Mouse (Mus musculus): ENCODE measurements around the gene Sept6. TPM values are rescaled to one million over a fixed set of nuclear protein-coding genes. Genes with fewer than 3 reads are reported as not detected.

Gene Sept6
- polyA plus RNA-seq, 1 experiment from 2014 or later: 18.6 TPM

GRCm38 (mm10) chrX:36982892-36983653 is 8.5 kb downstream of the Sept6 start:
- Histone ChIP-seq H3K9me3 (ENCODE audit: low read depth, low read length) (no peaks in the 10 kb centered on the region), H3K4me2 (no peak overlapping the region), H3K27ac (ENCODE audit: low read depth) (no peak overlapping the region; the same call in 1 of the 2 replicates), H3K4me1 (ENCODE audit: insufficient read depth) (no peaks in the 10 kb centered on the region), H3K36me3 (ENCODE audit: insufficient read depth) (no peaks in the 10 kb centered on the region), H3K4me3 (ENCODE audit: low read depth, low read length) (no peak overlapping the region), H3K9ac (no peak overlapping the region), H3K27me3 (ENCODE audit: insufficient read depth, low read length) (no peaks in the 10 kb centered on the region)
- ATAC-seq (ENCODE audit: insufficient read depth) (peak; percentile 47; the same call in 1 of the 2 replicates), DNase-seq (peak; percentile 69)
- no peak for TF ChIP-seq CTCF (IDR thresholded peaks at IDR 0.05; ENCODE audit: low read depth)
- 41% methylated on average over 7 of the region's 8 CpGs for WGBS

- no peak for ATAC-seq (ENCODE audit: insufficient read depth)
- 76% methylated on average over 10 of the region's 10 CpGs for WGBS
- Histone ChIP-seq H3K4me2 (no peak overlapping the region), H3K4me1 (ENCODE audit: insufficient read depth) (no peaks in the 10 kb centered on the region), H3K4me3 (ENCODE audit: low read depth, low read length) (no peak overlapping the region), H3K9me3 (ENCODE audit: low read depth, low read length) (no peaks in the 10 kb centered on the region), H3K27me3 (ENCODE audit: insufficient read depth, low read length) (no peaks in the 10 kb centered on the region), H3K27ac (ENCODE audit: low read depth) (no peak overlapping the region), H3K36me3 (ENCODE audit: insufficient read depth) (no peaks in the 10 kb centered on the region), H3K9ac (no peak overlapping the region)
- no peak for TF ChIP-seq CTCF (IDR thresholded peaks at IDR 0.05; ENCODE audit: low read depth)
- no peak for DNase-seq
Measured at GRCm38 (mm10) chrX:36980563-36981187, 10.9 kb downstream of the Sept6 start.

- Histone ChIP-seq H3K4me1 (ENCODE audit: insufficient read depth) (no peaks in the 10 kb centered on the region), H3K4me3 (ENCODE audit: low read depth, low read length) (no peak overlapping the region), H3K36me3 (ENCODE audit: insufficient read depth) (no peaks in the 10 kb centered on the region), H3K27ac (ENCODE audit: low read depth) (no peak overlapping the region), H3K9me3 (ENCODE audit: low read depth, low read length) (no peaks in the 10 kb centered on the region), H3K4me2 (no peak overlapping the region), H3K9ac (no peak overlapping the region), H3K27me3 (ENCODE audit: insufficient read depth, low read length) (no peaks in the 10 kb centered on the region)
- ATAC-seq (ENCODE audit: insufficient read depth) (no peak), DNase-seq (no peak)
- TF ChIP-seq CTCF (IDR thresholded peaks at IDR 0.05; ENCODE audit: low read depth): no peak
- WGBS: 79% methylated on average over 2 of the region's 2 CpGs
Measured at GRCm38 (mm10) chrX:36977863-36978262, 13.7 kb downstream of the Sept6 start.

GRCm38 (mm10) chrX:36976980-36977379 is 14.6 kb downstream of the Sept6 start:
- Histone ChIP-seq H3K4me1 (ENCODE audit: insufficient read depth) (no peaks in the 10 kb centered on the region), H3K27me3 (ENCODE audit: insufficient read depth, low read length) (no peaks in the 10 kb centered on the region), H3K4me2 (no peak overlapping the region), H3K4me3 (ENCODE audit: low read depth, low read length) (no peak overlapping the region), H3K9me3 (ENCODE audit: low read depth, low read length) (no peaks in the 10 kb centered on the region), H3K27ac (ENCODE audit: low read depth) (no peak overlapping the region), H3K36me3 (ENCODE audit: insufficient read depth) (no peaks in the 10 kb centered on the region), H3K9ac (no peak overlapping the region)
- ATAC-seq (ENCODE audit: insufficient read depth) (no peak), DNase-seq (no peak)
- TF ChIP-seq CTCF (IDR thresholded peaks at IDR 0.05; ENCODE audit: low read depth): no peak
- 89% methylated on average over 7 of the region's 7 CpGs for WGBS

- no peak for TF ChIP-seq CTCF (IDR thresholded peaks at IDR 0.05; ENCODE audit: low read depth)
- ATAC-seq (ENCODE audit: insufficient read depth): no peak
- H3K4me2 ChIP-seq: no peak overlapping the region
- peak; percentile 14 for DNase-seq
- no peaks in the 10 kb centered on the region for H3K4me1 ChIP-seq (ENCODE audit: insufficient read depth)
- H3K27me3 ChIP-seq (ENCODE audit: insufficient read depth, low read length): no peaks in the 10 kb centered on the region
- H3K27ac ChIP-seq (ENCODE audit: low read depth): no peak overlapping the region
- no peaks in the 10 kb centered on the region for H3K9me3 ChIP-seq (ENCODE audit: low read depth, low read length)
- H3K36me3 ChIP-seq (ENCODE audit: insufficient read depth): no peaks in the 10 kb centered on the region
- H3K9ac ChIP-seq: no peak overlapping the region
- no peak overlapping the region for H3K4me3 ChIP-seq (ENCODE audit: low read depth, low read length)
- 62% methylated on average over 4 of the region's 4 CpGs for WGBS
Measured at GRCm38 (mm10) chrX:36976272-36976671, 15.3 kb downstream of the Sept6 start.

GRCm38 (mm10) chrX:36974905-36975304 is 16.7 kb downstream of the Sept6 start:
- ATAC-seq (ENCODE audit: insufficient read depth): no peak
- TF ChIP-seq CTCF (IDR thresholded peaks at IDR 0.05; ENCODE audit: low read depth): no peak
- DNase-seq: no peak
- H3K9ac ChIP-seq: no peak overlapping the region
- H3K4me1 ChIP-seq (ENCODE audit: insufficient read depth): no peaks in the 10 kb centered on the region
- H3K4me2 ChIP-seq: no peak overlapping the region
- no peaks in the 10 kb centered on the region for H3K36me3 ChIP-seq (ENCODE audit: insufficient read depth)
- no peaks in the 10 kb centered on the region for H3K27me3 ChIP-seq (ENCODE audit: insufficient read depth, low read length)
- H3K9me3 ChIP-seq (ENCODE audit: low read depth, low read length): no peaks in the 10 kb centered on the region
- WGBS: 36% methylated on average over 5 of the region's 5 CpGs
- H3K27ac ChIP-seq (ENCODE audit: low read depth): no peak overlapping the region
- no peak overlapping the region for H3K4me3 ChIP-seq (ENCODE audit: low read depth, low read length)

- ATAC-seq (ENCODE audit: insufficient read depth): no peak
- 56% methylated on average over 5 of the region's 5 CpGs for WGBS
- H3K9me3 ChIP-seq (ENCODE audit: low read depth, low read length): no peaks in the 10 kb centered on the region
- no peak overlapping the region for H3K4me2 ChIP-seq
- no peak for TF ChIP-seq CTCF (IDR thresholded peaks at IDR 0.05; ENCODE audit: low read depth)
- no peak overlapping the region for H3K4me3 ChIP-seq (ENCODE audit: low read depth, low read length)
- DNase-seq: peak; percentile 26
- H3K27me3 ChIP-seq (ENCODE audit: insufficient read depth, low read length): no peaks in the 10 kb centered on the region
- H3K36me3 ChIP-seq (ENCODE audit: insufficient read depth): no peaks in the 10 kb centered on the region
- H3K27ac ChIP-seq (ENCODE audit: low read depth): no peak overlapping the region
- no peak overlapping the region for H3K9ac ChIP-seq
- no peaks in the 10 kb centered on the region for H3K4me1 ChIP-seq (ENCODE audit: insufficient read depth)
Measured at GRCm38 (mm10) chrX:36972951-36973471, 18.6 kb downstream of the Sept6 start.
